Mouse (Mus musculus): ENCODE results near the gene Tmc2.

The Tmc2 gene

DNA sequence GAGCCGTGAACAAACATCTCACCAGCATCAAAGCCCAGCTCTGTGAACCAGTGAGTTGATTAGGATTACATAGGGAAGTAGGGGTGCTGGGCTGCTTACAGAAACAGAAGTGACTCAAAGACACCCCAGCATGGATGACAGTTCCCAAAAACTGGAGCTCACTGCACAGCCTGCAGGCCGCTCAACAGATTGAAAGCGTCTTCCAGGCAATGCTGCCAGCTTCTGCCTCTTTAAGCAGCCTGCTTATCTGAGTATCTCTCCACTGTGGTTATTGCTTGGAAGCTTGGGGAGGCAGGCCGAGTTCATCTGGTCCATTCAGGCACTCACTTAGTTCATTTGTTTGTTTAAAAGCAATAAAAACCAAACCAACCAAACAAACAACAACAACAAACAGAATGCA lies 61.8 kb downstream of the Tmc2 start:
- DNase-seq (ENCODE audit: low read depth, low spot score) = no peak

- no peak for DNase-seq (ENCODE audit: low read depth, low spot score)
Measured at GRCm38 (mm10) chr2:130260822-130261221, 65.8 kb downstream of the Tmc2 start.

DNA sequence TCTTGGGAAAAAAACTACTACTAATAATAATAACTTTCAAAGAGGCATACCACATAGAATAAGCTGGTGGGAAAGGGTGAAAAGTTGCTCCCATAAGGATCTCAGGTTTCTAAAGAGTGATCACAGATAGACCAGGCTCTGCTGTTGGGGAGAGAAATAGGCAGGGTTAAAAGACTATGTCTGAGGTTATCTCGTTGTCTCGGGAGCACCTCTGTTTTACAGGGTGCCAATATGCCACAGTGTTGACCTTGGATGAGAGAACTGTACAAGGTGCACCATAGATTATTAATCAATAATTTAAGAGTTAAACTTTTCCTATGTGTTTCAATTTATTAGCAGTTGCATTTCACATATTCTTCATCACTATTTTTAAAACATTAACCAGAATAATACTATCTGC lies 66.9 kb downstream of the Tmc2 start:
- no peak for DNase-seq (ENCODE audit: low read depth, low spot score)

DNA sequence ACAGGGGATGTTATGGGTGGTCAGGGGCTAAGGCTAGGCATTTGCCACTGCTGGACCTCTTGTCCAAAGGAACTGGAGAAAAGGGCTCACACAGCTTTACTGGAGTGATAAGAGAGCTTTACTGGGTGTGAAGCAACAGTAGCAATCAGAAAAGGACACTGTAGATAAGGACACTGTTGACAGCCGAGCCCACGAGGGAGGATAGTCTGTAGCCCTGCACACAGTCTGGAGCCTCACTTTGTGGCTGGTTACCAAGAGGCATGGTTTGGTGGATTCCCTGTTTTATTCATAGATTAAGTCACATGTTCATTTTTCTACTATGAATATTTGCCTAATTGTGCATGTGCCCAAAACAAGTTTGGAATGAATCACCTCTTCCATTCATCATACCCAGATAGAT lies 67.4 kb downstream of the Tmc2 start:
- no peak for DNase-seq (ENCODE audit: low read depth, low spot score)

GRCm38 (mm10) chr2:130265520-130265919 lies 70.5 kb downstream of the Tmc2 start:
- no peak for DNase-seq (ENCODE audit: low read depth, low spot score)

GRCm38 (mm10) chr2:130268074-130268473 lies 73.1 kb downstream of the Tmc2 start:
- DNase-seq (ENCODE audit: low read depth, low spot score) = no peak

DNA sequence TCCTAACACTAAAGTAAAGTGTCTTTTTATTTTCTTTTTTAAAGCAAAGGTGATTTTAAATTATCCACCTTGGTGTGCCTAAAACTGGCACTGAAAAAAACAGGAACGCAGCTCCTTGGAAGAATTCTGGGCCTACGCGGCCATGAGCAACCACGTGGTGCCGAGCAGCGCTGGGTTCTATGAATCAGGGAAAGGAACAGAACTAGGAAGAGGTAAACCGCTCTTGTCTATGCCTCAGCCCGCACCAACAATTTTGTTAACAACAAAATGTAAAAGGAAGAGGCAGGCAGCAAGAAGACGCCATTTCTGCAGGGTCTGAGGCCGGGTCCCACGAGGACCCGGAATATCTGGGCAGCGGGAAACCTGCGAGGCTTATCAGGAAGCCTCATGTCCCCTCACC lies 78.7 kb downstream of the Tmc2 start:
- DNase-seq (ENCODE audit: low read depth, low spot score) = no peak

DNA sequence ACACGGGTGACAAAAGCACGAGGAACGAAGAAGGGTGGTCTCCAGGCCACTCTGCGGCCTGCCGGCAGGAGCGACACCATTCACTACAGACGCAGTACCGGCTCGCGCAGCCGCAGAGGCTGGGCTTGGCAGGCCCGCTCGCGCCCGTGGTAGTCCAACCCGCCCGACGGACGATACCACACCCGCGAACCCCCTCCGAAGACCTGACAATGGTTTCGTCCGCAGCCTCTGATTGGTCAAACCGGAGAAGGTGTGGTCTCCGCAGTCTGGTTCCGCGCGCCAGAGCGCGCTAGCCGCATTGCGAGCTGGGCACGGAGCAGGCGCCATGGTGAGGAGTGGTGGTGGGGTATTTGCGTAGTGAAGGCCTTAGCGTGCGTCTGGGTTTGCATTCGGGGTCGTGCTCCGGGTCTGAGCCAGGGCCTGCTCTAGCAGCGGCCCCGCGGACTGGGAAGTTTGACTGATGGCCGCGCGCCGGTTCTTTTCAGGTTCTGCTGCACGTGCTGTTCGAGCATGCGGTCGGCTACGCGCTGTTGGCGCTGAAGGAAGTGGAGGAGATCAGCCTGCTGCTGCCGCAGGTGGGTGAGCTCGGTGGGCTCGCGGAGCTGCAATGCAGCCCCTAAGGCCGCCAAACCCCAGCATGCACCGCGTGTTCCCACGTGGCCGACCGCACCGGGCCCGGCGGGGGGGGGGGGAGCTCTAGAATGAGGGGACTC lies 79.3 kb downstream of the Tmc2 start, which contains the start of gene Nop56:
TSS of gene Nop56 (plus strand) at position 282 of the 713 bp plus-strand sequence.
- DNase-seq (ENCODE audit: low read depth, low spot score) = peak; percentile 96

- no peak for DNase-seq (ENCODE audit: low read depth, low spot score)
Measured at GRCm38 (mm10) chr2:130274862-130275261, 79.9 kb downstream of the Tmc2 start.

- no peak for DNase-seq (ENCODE audit: low read depth, low spot score)
Measured at GRCm38 (mm10) chr2:130275649-130276048, 80.7 kb downstream of the Tmc2 start.

DNA sequence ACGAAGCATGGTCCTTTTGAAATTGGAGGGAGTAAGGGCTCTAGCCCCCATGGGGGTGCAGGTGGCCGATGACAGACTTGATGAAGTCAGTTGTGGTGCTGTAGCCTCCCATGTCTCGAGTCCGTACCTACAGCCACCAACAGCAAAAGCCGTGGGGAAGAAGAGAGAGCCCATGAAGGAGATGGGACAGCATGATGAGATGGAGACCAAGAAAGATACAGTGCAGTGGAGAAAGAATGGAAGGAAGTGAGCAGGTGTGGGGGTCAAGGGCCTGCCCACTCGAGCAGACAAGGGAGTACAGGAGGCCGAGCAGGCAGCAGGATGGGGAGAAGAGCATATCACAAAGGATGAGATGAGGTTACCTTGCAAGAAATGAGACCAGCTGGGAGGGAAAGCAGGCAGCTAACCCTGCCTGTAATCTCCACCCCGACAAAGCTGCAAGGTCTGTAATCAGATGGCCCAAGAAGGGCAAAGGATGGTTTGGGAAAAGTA lies 84.7 kb downstream of the Tmc2 start:
- DNase-seq (ENCODE audit: low read depth, low spot score) = no peak

GRCm38 (mm10) chr2:130280224-130280623 lies 85.2 kb downstream of the Tmc2 start:
- DNase-seq (ENCODE audit: low read depth, low spot score) = no peak

DNA sequence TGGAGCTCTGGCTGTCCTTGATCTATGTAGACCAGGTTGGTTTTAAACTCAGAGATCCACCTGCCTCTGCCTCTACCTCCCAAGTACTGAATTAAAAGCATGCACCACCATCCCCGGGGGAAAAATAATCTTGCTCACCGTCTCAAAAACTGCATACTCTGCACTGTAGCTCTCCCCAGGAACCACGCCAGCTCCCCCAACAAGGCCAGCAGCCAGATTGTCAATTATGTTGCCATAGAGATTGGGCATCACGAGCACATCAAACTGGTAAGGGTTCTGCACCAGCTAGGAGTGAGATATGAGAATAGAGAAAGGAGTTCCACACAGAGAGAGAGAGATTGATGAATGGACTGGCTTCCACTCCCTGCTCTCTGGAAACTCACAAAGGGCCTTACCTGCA lies 85.8 kb downstream of the Tmc2 start:
- DNase-seq (ENCODE audit: low read depth, low spot score) = no peak

DNA sequence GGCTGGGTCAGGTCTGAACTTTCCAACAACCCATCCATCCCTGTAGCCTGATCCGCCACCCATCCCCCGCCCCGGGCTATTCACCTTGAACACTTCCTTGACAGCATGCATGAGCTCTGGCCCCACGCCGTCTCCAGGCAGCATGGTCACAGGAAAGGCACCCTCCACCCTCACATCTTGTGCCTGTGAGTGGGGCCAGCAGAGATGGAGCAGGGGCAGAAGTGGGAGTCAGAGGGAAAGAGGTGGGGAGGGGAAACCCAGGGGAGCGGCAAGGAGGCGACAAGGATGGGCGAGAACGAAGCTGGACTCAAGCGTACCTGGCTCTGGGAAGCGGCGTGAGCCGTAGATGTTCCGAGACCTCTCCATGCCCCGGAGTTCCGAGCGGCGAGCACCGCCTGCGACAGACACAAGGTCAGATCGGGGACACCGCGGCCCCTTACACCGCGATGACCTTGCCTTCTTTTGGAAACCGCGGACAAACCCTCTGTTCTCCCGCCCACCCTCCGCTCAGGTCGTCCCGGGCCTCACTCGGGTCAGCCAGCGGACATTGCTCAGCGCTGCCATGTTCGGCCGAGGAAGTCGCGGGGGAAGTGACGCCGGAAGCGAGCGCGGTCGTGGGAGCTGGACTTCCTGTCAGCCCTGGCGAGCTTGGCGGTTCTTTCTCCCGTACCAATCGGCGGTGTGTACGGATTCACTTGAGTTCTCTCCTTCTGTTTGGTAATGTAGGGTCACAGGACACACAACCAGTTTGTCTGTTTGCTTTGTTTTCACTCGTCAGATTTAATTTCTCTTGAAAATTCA lies 89.1 kb downstream of the Tmc2 start, which contains the start of gene Idh3b:
TSS of gene Idh3b (minus strand) at position 694 of the 801 bp plus-strand sequence.
- DNase-seq (ENCODE audit: low read depth, low spot score) = peak; percentile 72

DNA sequence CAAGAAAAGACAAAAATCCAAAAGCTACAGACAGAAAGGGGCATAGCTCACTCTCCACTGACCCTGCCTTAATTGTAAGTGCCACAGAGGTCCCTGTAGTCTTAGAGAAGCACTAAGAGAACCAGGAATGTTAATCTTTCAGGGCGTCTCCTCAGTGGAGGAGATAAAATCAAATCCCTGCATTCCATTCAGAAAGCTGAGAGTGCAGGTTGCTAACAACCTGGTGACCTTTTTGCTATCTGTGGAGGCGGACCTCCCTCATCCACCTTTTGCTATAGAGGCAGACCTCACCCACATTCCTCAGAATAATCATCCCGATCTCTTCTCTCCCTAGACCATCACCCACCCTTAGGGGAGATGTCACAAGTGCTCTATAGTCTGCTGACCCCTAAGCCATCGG lies 94.1 kb downstream of the Tmc2 start:
- DNase-seq (ENCODE audit: low read depth, low spot score) = no peak

DNA sequence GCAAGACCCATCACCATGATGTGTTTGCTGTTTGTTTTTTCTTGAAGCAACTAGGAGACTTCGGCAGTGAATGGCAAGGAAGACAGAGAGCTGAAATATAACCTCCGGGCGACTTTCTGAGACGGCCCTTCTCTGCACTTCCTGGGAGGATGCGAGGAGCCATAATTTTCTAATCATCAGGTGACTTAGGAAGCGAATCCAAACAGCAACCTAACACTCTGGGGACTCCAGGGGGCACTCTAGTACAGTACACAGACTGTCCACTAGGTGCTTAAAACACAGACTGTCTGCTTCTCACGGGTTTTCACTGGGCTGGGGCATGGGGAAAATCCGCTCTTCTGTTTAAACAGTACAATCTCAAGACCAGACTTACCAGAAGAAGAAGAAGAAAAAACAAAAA lies 96.4 kb downstream of the Tmc2 start:
- DNase-seq (ENCODE audit: low read depth, low spot score) = peak; percentile 45

DNA sequence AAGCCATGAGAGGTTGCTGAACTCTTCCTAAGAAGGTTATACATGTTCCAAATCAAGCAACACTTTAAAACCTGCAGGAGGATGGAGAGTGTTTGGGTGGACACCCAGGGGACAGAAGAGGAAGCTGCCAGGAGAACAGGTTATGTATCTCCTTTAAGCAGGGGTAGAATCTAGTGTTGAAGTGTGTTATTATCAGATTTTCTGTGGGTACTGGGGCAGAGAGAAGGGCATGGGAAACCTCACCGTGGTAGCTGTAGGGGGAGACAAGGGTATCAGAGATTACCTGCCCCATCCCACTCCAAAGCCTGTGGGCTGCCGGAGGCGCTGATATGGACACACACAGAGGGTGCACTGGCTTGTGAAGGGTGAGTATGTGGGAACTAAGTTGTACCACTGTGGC lies 98.0 kb downstream of the Tmc2 start:
- no peak for DNase-seq (ENCODE audit: low read depth, low spot score)

DNA sequence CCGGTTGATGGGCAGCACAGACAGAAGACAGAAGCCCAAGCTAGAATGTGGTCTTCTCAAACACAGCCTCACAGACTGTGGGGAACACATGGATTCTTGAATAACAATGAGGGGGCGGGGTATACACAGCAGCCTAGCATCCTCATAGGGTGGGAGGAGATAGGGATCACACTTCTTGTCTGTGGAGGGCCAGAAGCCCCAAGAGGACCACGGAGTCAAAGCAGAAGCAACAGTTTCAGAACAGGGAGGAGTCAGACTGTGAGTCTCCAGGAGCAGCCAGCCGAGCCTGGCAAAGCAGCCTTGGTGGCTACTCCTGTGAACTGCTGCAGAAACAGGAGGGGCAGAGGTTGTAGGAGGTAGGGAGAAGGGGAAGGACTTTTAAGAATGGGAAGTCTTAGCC lies 98.5 kb downstream of the Tmc2 start:
- DNase-seq (ENCODE audit: low read depth, low spot score) = no peak

GRCm38 (mm10) chr2:130294218-130294935 lies 99.4 kb downstream of the Tmc2 start:
- DNase-seq (ENCODE audit: low read depth, low spot score) = no peak

DNA sequence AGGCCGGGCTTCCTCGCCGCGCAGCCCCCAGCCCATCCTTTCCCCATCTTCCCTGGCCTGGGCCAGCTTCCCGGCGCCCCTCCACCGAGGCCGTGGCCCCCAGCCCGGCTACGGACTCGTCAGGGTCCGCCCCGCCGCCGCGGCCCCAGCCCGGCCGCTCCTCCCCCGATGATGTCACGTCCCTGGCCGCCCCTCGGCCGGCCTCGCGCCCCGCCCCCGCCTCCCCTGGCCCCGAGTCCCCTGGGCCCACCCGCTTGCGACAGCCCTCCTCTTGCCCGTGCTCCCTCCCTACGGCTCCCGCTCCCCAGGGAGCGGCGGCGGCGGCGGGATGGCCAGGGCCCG lies 99.9 kb downstream of the Tmc2 start, which contains the start of gene Ebf4:
TSS of gene Ebf4 (plus strand) at position 234 of the 342 bp plus-strand sequence.
- peak; percentile 37 for DNase-seq (ENCODE audit: low read depth, low spot score)

DNA sequence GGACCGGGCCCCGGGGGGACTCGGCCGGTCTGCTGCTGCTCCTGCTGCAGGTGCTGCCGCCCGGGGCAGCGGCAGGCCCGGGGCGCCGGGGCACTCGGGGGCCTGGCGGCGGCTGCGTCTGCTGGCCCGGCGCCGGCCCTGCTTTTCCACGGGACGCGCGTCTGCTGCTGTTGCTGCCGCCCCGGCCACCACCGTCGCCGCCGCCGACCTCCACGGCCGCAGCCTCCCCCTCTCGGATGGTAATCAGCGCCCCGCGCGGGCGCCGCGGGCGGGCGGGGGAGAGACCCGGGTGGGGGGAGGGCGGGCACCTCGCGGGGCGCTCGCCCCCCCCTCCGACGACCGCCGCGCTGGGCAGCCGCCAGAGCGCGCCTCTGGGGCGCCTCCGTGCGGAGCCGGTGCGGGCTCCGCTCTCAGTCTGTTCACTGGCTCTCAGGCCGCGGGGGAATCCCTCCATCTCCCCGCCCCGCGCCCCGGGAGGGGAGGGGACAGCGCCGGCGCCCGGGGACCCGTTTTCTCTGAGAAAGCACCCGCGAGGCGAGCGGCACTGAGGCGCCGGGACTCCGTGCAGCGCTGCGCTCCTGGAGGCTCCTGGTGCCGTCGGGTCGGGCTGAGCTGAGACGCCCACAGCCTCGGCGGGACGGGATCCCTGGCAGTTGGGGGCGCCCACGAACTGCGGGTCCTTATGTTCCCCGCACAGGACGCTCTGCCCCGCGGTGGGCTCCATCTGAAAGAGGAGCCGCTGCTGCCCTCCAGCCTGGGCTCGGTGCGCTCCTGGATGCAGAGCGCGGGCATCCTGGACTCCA lies 100.5 kb downstream of the Tmc2 start:
- peak; percentile 34 for DNase-seq (ENCODE audit: low read depth, low spot score)

Measured in brain, embryonic 18.5 days (tissue).